Mouse (Mus musculus): ENCODE measurements around the gene Id1. TPM values are rescaled to one million over a fixed set of nuclear protein-coding genes. Genes with fewer than 3 reads are reported as not detected.

Gene Id1
- total and polyA plus RNA-seq, 3 experiments = 0.93 TPM; not detected in 2

- H3K79me2 ChIP-seq (replicated peaks; ENCODE audit: control insufficient read depth, extremely low read depth, insufficient read depth, poor library complexity, severe bottlenecking) = no peaks in the 10 kb centered on the region
- peaks cover 58% of the 10 kb centered on the region for H3K27me3 ChIP-seq (replicated peaks)
- H3K4me3 ChIP-seq (replicated peaks in 1 of 3; ENCODE audit: low read depth in 2 of 3, low read length in 2 of 3, poor library complexity in 1 of 3) = no peak overlapping the region
- no peak for DNase-seq (ENCODE audit: extremely low read depth)
- H3K27ac ChIP-seq (ENCODE audit: insufficient read depth, low read depth) = no peak overlapping the region
- no peak overlapping the region for H3K4me2 ChIP-seq (ENCODE audit: insufficient read depth, low read depth, poor library complexity, severe bottlenecking)
- H3K4me1 ChIP-seq (ENCODE audit: control insufficient read depth in 1 of 2, insufficient read depth in 2 of 2) = peaks cover 0 to 13% of the 10 kb centered on the region in 2 experiments; a peak in 2 of 4 replicates
- in situ Hi-C loops (cut with MboI; ENCODE audit: low pct_ligation_motif_present, low pct_unique_long_range_greater_than_20kb, low sequenced_read_pairs) = loop anchor here (5.0 kb wide), 1 partner anchor 38 kb away; no protein-coding TSS in a partner anchor
- no peaks in the 10 kb centered on the region for H3K36me3 ChIP-seq (replicated peaks in 1 of 2; ENCODE audit: control insufficient read depth in 1 of 2, insufficient read depth in 1 of 2, low read length in 1 of 2)
- H3K9ac ChIP-seq (ENCODE audit: insufficient read depth, low read depth) = no peak overlapping the region
- dilution Hi-C loops (cut with MboI; ENCODE audit: extremely low pct_ligation_motif_present, extremely low pct_unique_long_range_greater_than_20kb, low sequenced_read_pairs) = no loop called here
- no peak for TF ChIP-seq CTCF (conservative IDR thresholded peaks at IDR 0.05 in 1 of 2, IDR thresholded peaks at IDR 0.05 in 1 of 2; ENCODE audit: low read depth in 2 of 2, low read length in 2 of 2)
- TF ChIP-seq ELF1 (IDR thresholded peaks at IDR 0.05; ENCODE audit: low read depth, low read length) = no peak
- no peak for TF ChIP-seq MYC (IDR thresholded peaks at IDR 0.05; ENCODE audit: low read depth, low read length)
- TF ChIP-seq BHLHE40 (IDR thresholded peaks at IDR 0.05; ENCODE audit: low read depth, low read length) = no peak
- no peak for TF ChIP-seq POLR2AphosphoS2 (IDR thresholded peaks at IDR 0.05; ENCODE audit: low read depth, low read length)
- no peak for TF ChIP-seq E2F4 (IDR thresholded peaks at IDR 0.05; ENCODE audit: insufficient replicate concordance, low read depth, low read length)
- no peak for TF ChIP-seq ZC3H11A (IDR thresholded peaks at IDR 0.05; ENCODE audit: low read depth, low read length)
- no peak for TF ChIP-seq POLR2A (IDR thresholded peaks at IDR 0.05; ENCODE audit: low read depth, low read length)
- TF ChIP-seq IRF4 (IDR thresholded peaks at IDR 0.05; ENCODE audit: low read depth, low read length) = no peak
- TF ChIP-seq MEF2A (IDR thresholded peaks at IDR 0.05; ENCODE audit: borderline replicate concordance, low read depth, low read length) = no peak
- H3K9me3 ChIP-seq (replicated peaks; ENCODE audit: low read length) = peaks cover 6% of the 10 kb centered on the region
Observed at GRCm38 (mm10) chr2:152739842-152740260, 3.8 kb downstream of the Id1 start.

- Histone ChIP-seq H3K27ac (ENCODE audit: insufficient read depth, low read depth) (no peak overlapping the region), H3K9me3 (replicated peaks; ENCODE audit: low read length) (peaks cover 6% of the 10 kb centered on the region), H3K9ac (ENCODE audit: insufficient read depth, low read depth) (no peak overlapping the region), H3K79me2 (replicated peaks; ENCODE audit: control insufficient read depth, extremely low read depth, insufficient read depth, poor library complexity, severe bottlenecking) (no peaks in the 10 kb centered on the region), H3K4me3 (replicated peaks in 1 of 3; ENCODE audit: low read depth in 2 of 3, low read length in 2 of 3, poor library complexity in 1 of 3) (no peak overlapping the region), H3K4me2 (ENCODE audit: insufficient read depth, low read depth, poor library complexity, severe bottlenecking) (no peak overlapping the region), H3K27me3 (replicated peaks) (peaks cover 57% of the 10 kb centered on the region), H3K36me3 (replicated peaks in 1 of 2; ENCODE audit: control insufficient read depth in 1 of 2, insufficient read depth in 1 of 2, low read length in 1 of 2) (no peaks in the 10 kb centered on the region), H3K4me1 (ENCODE audit: control insufficient read depth in 1 of 2, insufficient read depth in 2 of 2) (peaks cover 0 to 13% of the 10 kb centered on the region in 2 experiments; a peak in 2 of 4 replicates)
- dilution Hi-C loops (cut with MboI; ENCODE audit: extremely low pct_ligation_motif_present, extremely low pct_unique_long_range_greater_than_20kb, low sequenced_read_pairs) = no loop called here
- TF ChIP-seq MAFK (IDR thresholded peaks at IDR 0.05; ENCODE audit: insufficient replicate concordance, low read length) (no peak), MEF2A (IDR thresholded peaks at IDR 0.05; ENCODE audit: borderline replicate concordance, low read depth, low read length) (no peak), ZC3H11A (IDR thresholded peaks at IDR 0.05; ENCODE audit: low read depth, low read length) (no peak), MYC (IDR thresholded peaks at IDR 0.05; ENCODE audit: low read depth, low read length) (no peak), TBP (conservative IDR thresholded peaks at IDR 0.05; ENCODE audit: low read depth, low read length) (no peak), BHLHE40 (IDR thresholded peaks at IDR 0.05; ENCODE audit: low read depth, low read length) (no peak), MAZ (IDR thresholded peaks at IDR 0.05; ENCODE audit: low read depth, low read length) (no peak), NRF1 (IDR thresholded peaks at IDR 0.05; ENCODE audit: low read depth, low read length) (no peak)
- in situ Hi-C loops (cut with MboI; ENCODE audit: low pct_ligation_motif_present, low pct_unique_long_range_greater_than_20kb, low sequenced_read_pairs) = no loop called here
- no peak for DNase-seq (ENCODE audit: extremely low read depth)
Observed at GRCm38 (mm10) chr2:152740490-152740889, 4.4 kb downstream of the Id1 start.
